Mouse (Mus musculus) liver, embryonic 11.5 days (tissue): ENCODE measurements around the gene Depdc1b. TPM values are rescaled to one million over a fixed set of nuclear protein-coding genes. Genes with fewer than 3 reads are reported as not detected.

Source experiments
- ATAC-seq: fragments of 200-750 bp; cut with Nextera tagmentation; replicated peaks from 2 replicates; pipeline ENCODE4 v1.8.0; 2017; ENCODE audit warnings: moderate number of reproducible peaks, mild to moderate bottlenecking, moderate TSS enrichment, moderate library complexity; ENCODE audit not compliant: low FRiP score
- DNase-seq: peaks from one replicate; pipeline ENCODE4 v3.0.0-alpha.2; 2017; ENCODE audit warnings: low spot score
- H3K27ac ChIP-seq: fragments of 300-500 bp; sonication (generic); 2 replicates; pipeline ENCODE4 v1.5.1; 2014; ENCODE audit warnings: mild to moderate bottlenecking, low read depth, low read length, control low read depth
- H3K27me3 ChIP-seq: fragments of 300-500 bp; sonication (generic); replicated peaks from 2 replicates; pipeline ENCODE4 v1.6.1; 2014; ENCODE audit warnings: low read length, mixed read lengths; ENCODE audit not compliant: control insufficient read depth, insufficient read depth
- H3K36me3 ChIP-seq: fragments of 300-500 bp; sonication (generic); 2 replicates; pipeline ENCODE4 v1.6.1; 2014; ENCODE audit warnings: mild to moderate bottlenecking, low read length, moderate library complexity, mixed read lengths; ENCODE audit not compliant: control insufficient read depth, insufficient read depth
- H3K4me1 ChIP-seq: fragments of 300-500 bp; sonication (generic); replicated peaks from 2 replicates; pipeline ENCODE4 v1.6.1; 2014; ENCODE audit warnings: low read length, mixed read lengths; ENCODE audit not compliant: control insufficient read depth, insufficient read depth
- H3K4me2 ChIP-seq: fragments of 300-500 bp; sonication (generic); 2 replicates; pipeline ENCODE4 v1.6.1; 2014; ENCODE audit warnings: mild to moderate bottlenecking, control low read depth, moderate library complexity
- H3K4me3 ChIP-seq: fragments of 300-500 bp; sonication (generic); 2 replicates; pipeline ENCODE4 v1.5.1; 2014; ENCODE audit warnings: low read depth, low read length, control low read depth
- H3K9ac ChIP-seq: fragments of 300-500 bp; sonication (generic); 2 replicates; pipeline ENCODE4 v1.6.1; 2014; ENCODE audit warnings: low read depth, low read length, control low read depth
- H3K9me3 ChIP-seq: fragments of 300-500 bp; sonication (generic); 2 replicates; pipeline ENCODE4 v1.6.1; 2016; ENCODE audit warnings: low read length, inconsistent platforms, mixed read lengths; ENCODE audit not compliant: control insufficient read depth
- WGBS: fragments of 180-500 bp; shearing (Covaris S2); extraction: QIAGEN DNeasy Blood & Tissue Kit; methylation state at CpG from one replicate; pipeline ENCODE4 v1.1.7; 2014; 5-methylcytosine and 5-hydroxymethylcytosine counted together
- polyA plus RNA-seq: library from polyadenylated mRNA; unstranded; fragments of >200 nt; fragmentation: Nextera tagmentation; extraction: Ambion mirVana; gene quantifications from 2 replicates; pipeline ENCODE4 v1.2.1, GENCODE M21; 2014

The Depdc1b gene
- polyA plus RNA-seq, 1 experiment from 2014 or later: 14.9 TPM

DNA sequence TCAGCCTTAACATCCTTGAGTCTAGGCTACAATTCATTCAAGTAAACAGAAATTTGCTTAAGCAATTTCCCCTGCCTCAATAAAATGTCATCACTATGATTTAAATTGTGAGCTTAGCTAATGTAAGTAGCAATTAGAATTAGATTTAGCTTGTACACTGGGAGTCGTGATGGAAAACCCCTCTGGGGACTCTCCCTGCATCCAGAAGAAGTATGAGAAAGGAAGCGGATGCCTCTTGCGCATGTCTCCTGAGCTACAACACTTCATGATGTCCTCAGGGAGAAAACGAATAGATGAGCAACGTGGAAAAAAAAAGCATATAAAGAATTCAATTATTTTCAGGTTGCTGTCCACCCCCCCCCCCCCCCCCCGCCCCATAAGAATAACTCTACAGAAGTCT, 112.7 kb downstream of the Depdc1b start:
- Histone ChIP-seq H3K4me2 (no peak overlapping the region), H3K4me3 (no peak overlapping the region), H3K27ac (no peak overlapping the region), H3K36me3 (no peaks in the 10 kb centered on the region), H3K4me1 (no peaks in the 10 kb centered on the region), H3K27me3 (no peaks in the 10 kb centered on the region), H3K9ac (no peak overlapping the region), H3K9me3 (no peaks in the 10 kb centered on the region)
- WGBS: 75% methylated on average over 6 of the region's 6 CpGs
- DNase-seq: no peak
- no peak for ATAC-seq

DNA sequence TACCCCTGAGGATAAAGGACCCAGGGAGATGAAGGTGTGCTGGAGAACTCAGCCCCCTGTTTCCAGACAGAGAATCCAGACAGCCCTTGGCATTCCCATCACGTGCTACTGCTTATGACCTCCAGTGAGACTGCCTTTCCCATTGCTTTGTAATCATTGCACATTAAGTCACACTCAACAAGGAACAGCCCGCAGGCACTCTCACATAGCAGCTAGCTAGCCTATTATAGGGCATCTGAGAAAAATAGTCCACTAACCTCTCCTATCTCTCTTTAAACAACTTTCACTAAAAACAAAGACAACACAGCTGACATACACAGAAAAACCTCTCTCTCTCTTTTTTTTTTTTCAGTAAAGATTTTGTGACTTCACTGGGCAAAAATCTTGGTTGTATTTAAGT, 113.5 kb downstream of the Depdc1b start:
- no peak overlapping the region for H3K4me3 ChIP-seq
- H3K4me1 ChIP-seq: no peaks in the 10 kb centered on the region
- no peak overlapping the region for H3K9ac ChIP-seq
- H3K9me3 ChIP-seq: no peaks in the 10 kb centered on the region
- H3K4me2 ChIP-seq: no peak overlapping the region
- DNase-seq (no peak), ATAC-seq (no peak)
- WGBS: 77% methylated on average over 2 of the region's 2 CpGs
- H3K27ac ChIP-seq: no peak overlapping the region
- no peaks in the 10 kb centered on the region for H3K36me3 ChIP-seq
- H3K27me3 ChIP-seq: no peaks in the 10 kb centered on the region

DNA sequence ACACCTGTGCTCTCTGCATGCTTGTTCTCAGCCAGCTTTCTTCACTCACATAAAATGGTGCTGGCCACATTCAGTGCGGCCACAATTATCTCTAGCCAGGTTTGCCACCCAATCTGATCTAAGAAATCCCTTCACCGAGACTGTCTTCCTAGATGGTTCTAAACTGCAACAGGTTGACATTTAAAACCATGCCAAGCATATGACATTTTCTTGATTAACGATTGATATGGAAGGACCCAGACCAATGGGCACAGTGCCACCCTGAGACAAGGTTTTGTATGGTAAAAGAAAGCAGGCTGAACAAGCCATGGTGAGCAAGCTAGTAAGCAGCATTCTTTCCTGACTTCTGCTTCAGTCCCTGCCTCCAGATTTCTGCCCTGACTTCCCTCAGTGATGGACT, 115.6 kb downstream of the Depdc1b start:
- no peak for ATAC-seq
- Histone ChIP-seq H3K4me2 (no peak overlapping the region), H3K27me3 (no peaks in the 10 kb centered on the region), H3K9ac (no peak overlapping the region), H3K36me3 (no peaks in the 10 kb centered on the region), H3K4me3 (no peak overlapping the region), H3K27ac (no peak overlapping the region), H3K9me3 (no peaks in the 10 kb centered on the region), H3K4me1 (no peaks in the 10 kb centered on the region)
- WGBS: 86% methylated on average over 3 of the region's 3 CpGs
- no peak for DNase-seq

DNA sequence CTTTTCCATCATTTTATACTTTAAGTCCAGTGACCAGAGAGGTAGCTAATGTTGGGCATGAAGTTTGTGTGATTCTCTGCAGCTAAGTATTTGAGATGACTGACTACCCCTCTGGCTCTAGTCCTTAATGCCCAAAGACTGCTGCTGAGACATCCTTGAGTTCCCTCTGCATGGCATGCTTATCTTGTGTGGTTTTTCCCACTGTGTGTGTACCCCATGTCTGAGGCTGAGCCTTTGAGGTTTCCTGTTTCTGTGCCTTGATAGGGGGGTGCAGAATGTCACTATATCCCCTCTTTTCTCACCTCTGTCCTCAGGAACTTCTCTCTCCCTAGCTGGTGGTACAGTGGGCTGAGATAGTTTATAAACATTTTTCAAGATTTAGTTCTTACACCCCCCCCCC, 119.6 kb downstream of the Depdc1b start:
- no peaks in the 10 kb centered on the region for H3K27me3 ChIP-seq
- no peaks in the 10 kb centered on the region for H3K9me3 ChIP-seq
- no peak overlapping the region for H3K4me3 ChIP-seq
- no peak overlapping the region for H3K4me2 ChIP-seq
- H3K4me1 ChIP-seq: no peaks in the 10 kb centered on the region
- DNase-seq: no peak
- H3K36me3 ChIP-seq: no peaks in the 10 kb centered on the region
- H3K9ac ChIP-seq: no peak overlapping the region
- ATAC-seq: no peak
- H3K27ac ChIP-seq: no peak overlapping the region

DNA sequence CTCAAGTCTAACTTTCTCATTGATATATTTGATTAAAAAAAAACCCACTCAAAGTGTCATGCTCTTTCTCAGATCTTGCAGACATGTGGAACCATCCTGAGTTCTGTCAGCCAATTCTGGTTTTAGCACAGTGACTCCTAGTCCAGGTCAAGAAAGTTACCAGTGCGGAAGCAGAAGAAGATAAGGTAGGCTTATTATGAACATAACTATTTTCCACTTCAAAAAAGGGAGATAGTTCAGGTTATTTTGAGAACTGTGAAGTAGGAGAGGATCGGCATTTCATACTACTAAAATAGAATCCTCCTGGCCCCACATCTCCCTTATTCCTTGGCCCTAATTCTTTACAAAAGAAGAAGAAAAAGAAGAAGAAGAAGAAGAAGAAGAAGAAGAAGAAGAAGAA, 121.3 kb downstream of the Depdc1b start:
- Histone ChIP-seq H3K27me3 (no peaks in the 10 kb centered on the region), H3K9ac (no peak overlapping the region), H3K27ac (no peak overlapping the region), H3K4me2 (no peak overlapping the region), H3K9me3 (no peaks in the 10 kb centered on the region), H3K4me3 (no peak overlapping the region), H3K36me3 (no peaks in the 10 kb centered on the region), H3K4me1 (no peaks in the 10 kb centered on the region)
- DNase-seq (no peak), ATAC-seq (no peak)
- 80% methylated on average over 2 of the region's 2 CpGs for WGBS

DNA sequence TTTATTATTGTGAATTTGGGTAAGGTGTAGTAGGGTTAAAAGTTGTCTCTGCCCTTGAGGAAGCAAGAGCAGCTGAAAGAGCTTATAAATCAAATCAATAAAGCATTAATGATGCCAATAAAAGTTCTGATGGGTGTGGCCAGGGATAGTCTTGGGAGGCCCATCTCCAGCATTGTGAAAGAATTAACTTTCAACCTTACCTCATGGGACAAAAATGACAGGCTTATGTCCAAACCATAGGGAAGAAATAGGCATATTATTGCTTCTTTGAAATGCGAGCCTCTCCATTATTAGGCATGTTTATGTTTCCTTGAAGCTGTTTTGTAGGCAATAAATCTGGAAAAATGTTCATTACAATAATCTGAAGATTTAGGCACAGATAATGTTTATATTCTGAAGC, 122.9 kb downstream of the Depdc1b start:
- H3K27me3 ChIP-seq: no peaks in the 10 kb centered on the region

DNA sequence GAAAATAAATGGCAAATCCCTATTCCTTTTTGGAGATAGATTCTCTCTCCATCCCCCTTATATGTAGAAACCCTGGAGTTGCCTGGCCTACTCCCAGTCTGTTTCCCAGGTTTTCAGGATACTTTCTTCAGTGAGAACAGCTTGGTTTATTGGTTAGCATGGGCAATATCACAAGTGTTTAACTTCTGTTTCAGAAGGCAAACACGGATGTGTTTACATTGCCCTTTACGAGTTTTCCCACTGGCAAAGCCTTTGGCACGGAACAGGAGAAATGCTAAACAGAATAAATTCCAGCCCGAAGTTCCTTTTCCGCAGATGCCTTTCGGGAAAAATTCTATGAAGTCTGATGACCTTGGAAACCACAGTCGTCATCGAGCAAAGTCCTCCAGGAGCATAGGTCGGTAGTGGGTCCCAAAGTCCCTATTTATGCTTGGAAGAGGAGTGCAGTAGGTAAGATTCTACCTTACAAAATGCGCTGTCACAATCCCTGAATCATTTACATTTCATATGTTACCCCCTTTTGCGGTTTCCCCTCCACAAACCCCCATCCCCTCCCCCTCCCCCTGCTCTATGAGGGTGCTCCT, 132.3 kb downstream of the Depdc1b start:
- no peaks in the 10 kb centered on the region for H3K9me3 ChIP-seq
- H3K9ac ChIP-seq: no peak overlapping the region
- H3K4me2 ChIP-seq: no peak overlapping the region
- no peak for ATAC-seq
- H3K36me3 ChIP-seq: no peaks in the 10 kb centered on the region
- H3K27ac ChIP-seq: no peak overlapping the region
- 67% methylated on average over 11 of the region's 11 CpGs for WGBS
- H3K4me3 ChIP-seq: no peak overlapping the region
- no peak for DNase-seq
- H3K27me3 ChIP-seq: no peaks in the 10 kb centered on the region
- peaks cover 9% of the 10 kb centered on the region for H3K4me1 ChIP-seq

More for the DNA sequence above, 122.9 kb downstream of the Depdc1b start:
- Histone ChIP-seq H3K9me3 (no peaks in the 10 kb centered on the region), H3K4me1 (no peaks in the 10 kb centered on the region), H3K36me3 (no peaks in the 10 kb centered on the region), H3K9ac (no peak overlapping the region), H3K4me3 (no peak overlapping the region), H3K4me2 (no peak overlapping the region), H3K27ac (no peak overlapping the region)
- 73% methylated on average over 1 of the region's 1 CpGs for WGBS
- ATAC-seq: no peak
- DNase-seq: no peak

DNA sequence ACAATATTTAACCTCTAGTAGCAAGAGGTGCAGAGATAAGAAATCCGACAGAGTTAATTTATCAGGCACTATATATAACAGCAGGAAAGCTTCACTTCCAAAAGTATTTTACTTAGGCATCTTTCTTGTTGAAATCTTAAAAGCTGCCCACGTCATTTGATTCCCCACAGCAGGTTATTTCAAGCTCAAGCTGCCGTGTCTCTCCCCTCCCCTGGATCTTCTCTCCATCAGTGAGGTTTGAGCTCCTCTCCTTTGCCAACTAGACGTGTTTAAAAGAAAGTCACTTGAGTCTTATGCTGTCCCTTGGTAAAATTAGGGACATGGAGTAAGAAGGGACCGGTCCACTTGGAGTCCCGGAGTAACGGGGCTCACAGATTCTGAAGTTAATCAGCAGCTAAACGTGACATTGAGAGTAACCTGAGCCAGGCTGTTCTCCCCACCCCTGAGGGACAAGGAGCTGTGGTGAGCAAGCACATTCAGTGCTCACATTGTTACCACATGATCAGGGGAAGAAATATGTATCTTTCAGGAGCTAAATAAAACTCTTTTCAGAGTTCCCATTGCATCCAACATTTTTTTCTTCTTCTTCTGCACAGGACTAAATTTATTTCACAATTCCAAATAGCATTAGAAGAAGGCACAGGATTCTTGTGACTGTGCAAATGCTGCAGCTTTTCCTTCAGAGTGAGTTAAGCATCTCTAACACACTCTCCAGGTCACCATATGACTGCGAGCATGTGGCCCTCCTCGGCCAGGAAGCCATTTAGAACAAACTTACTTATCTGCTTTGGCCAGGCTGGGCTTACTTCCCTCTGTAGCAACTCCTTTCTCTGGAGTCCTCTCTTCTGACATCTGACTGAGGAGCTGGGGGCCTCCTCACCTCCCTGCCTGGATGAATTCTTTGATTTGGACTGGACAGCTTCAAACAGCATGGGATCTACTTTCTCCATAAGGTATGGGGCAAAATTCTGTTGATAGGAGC, 133.3 kb downstream of the Depdc1b start, which contains the start of gene Pde4d:
Gene Pde4d (plus strand): TSS at position 833 of the 982 bp plus-strand sequence.
- DNase-seq (peak; percentile 33), ATAC-seq (peak; percentile 87)
- Histone ChIP-seq H3K9me3 (no peaks in the 10 kb centered on the region), H3K9ac (no peak within 1 kb of the TSS), H3K4me2 (peak within 1 kb of the TSS; percentile 2), H3K27me3 (no peaks in the 10 kb centered on the region), H3K36me3 (no peaks in the 10 kb centered on the region), H3K4me1 (peaks cover 9% of the 10 kb centered on the region), H3K27ac (no peak within 1 kb of the TSS), H3K4me3 (no peak within 1 kb of the TSS)
- WGBS: 10% methylated on average over 10 of the region's 10 CpGs

DNA sequence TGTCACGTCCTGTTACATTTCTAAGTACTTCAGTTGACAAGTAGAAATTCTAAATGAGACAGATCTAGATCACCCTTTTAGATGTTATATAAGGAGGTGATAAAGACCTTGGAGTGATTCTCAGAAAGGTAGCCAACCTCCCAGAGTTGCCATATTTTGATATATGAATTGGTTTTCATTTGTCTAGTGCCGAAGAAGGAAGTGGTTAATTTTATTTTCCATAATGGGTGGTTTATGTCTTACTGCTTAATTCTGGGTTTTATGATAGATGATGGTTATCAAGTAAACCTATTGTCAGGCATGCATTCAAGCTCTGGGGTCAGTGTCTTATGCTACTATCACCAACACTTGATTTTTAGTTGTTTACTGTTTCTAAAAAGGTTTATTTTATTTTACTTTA, 135.0 kb downstream of the Depdc1b start:
- DNase-seq (no peak), ATAC-seq (no peak)
- Histone ChIP-seq H3K4me2 (no peak overlapping the region), H3K4me1 (peaks cover 9% of the 10 kb centered on the region), H3K4me3 (no peak overlapping the region), H3K9ac (no peak overlapping the region), H3K27ac (no peak overlapping the region), H3K9me3 (no peaks in the 10 kb centered on the region), H3K36me3 (no peaks in the 10 kb centered on the region), H3K27me3 (no peaks in the 10 kb centered on the region)
- 78% methylated on average over 2 of the region's 2 CpGs for WGBS
